Comparison of ENCODE assay signal across 22 mouse cellular contexts in genomic region chr12:108037446-108037845, GRCm38 (mm10). TPM values are rescaled to one million over a fixed set of nuclear protein-coding genes. Genes with fewer than 3 reads are reported as not detected.
DNase-seq lines count a peak whose midpoint lies in the region; ATAC-seq lines count a peak whose summit lies in the region.
"Had no signal": no experiment of that assay in that cellular context is flagged by ENCODE, and none has a peak within 500 bp of the region (broad histone marks: within the 10 kb centered on the region; RNA-seq: fewer than 3 reads in every experiment).

No protein-coding gene starts in this region.

- 78% methylated on average over 6 of the region's 6 CpGs for WGBS in embryonic facial prominence, embryonic 15.5 days
- 72% methylated on average over 6 of the region's 6 CpGs for WGBS in embryonic facial prominence, embryonic 10.5 days
- WGBS in midbrain, embryonic 11.5 days, result 73% methylated on average over 6 of the region's 6 CpGs
- 72% methylated on average over 6 of the region's 6 CpGs for WGBS in midbrain, embryonic 13.5 days
- WGBS in large intestine, adult 2 months, result 26% methylated on average over 6 of the region's 6 CpGs

- H3K9me3 ChIP-seq in embryonic facial prominence, embryonic 15.5 days (replicated peaks), result no peaks in the 10 kb centered on the region
- H3K9me3 ChIP-seq in embryonic facial prominence, embryonic 10.5 days, result no peaks in the 10 kb centered on the region
- no peaks in the 10 kb centered on the region for H3K9me3 ChIP-seq in midbrain, embryonic 11.5 days (ENCODE audit: control insufficient read depth, low read length)
- no peaks in the 10 kb centered on the region for H3K9me3 ChIP-seq in midbrain, embryonic 13.5 days
- H3K9me3 ChIP-seq: heart, embryonic 10.5 days; hindbrain, embryonic 13.5 days had no signal

- no peaks in the 10 kb centered on the region for H3K4me1 ChIP-seq in embryonic facial prominence, embryonic 15.5 days
- H3K4me1 ChIP-seq in embryonic facial prominence, embryonic 10.5 days, result peaks cover 28% of the 10 kb centered on the region
- H3K4me1 ChIP-seq in midbrain, embryonic 11.5 days (ENCODE audit: control insufficient read depth, insufficient read depth, low read length), result no peaks in the 10 kb centered on the region
- H3K4me1 ChIP-seq in midbrain, embryonic 13.5 days (replicated peaks), result no peaks in the 10 kb centered on the region

- H3K4me2 ChIP-seq in embryonic facial prominence, embryonic 15.5 days (replicated peaks), result no peak overlapping the region
- H3K4me2 ChIP-seq in midbrain, embryonic 11.5 days, result no peak overlapping the region
- H3K4me2 ChIP-seq in midbrain, embryonic 13.5 days (replicated peaks), result no peak overlapping the region
- H3K4me2 ChIP-seq: hindbrain, embryonic 13.5 days had no signal

- DNase-seq in embryonic facial prominence, embryonic 10.5 days (ENCODE audit: low spot score), result no peak
- peak; percentile 14 for DNase-seq in midbrain, embryonic 11.5 days (ENCODE audit: low spot score, missing footprints)
- peak; percentile 46 for DNase-seq in large intestine, adult 2 months (ENCODE audit: low read depth, low spot score)
- no peak for DNase-seq in left cerebral cortex, adult 8-10 months (ENCODE audit: low spot score in 2 of 2)
- DNase-seq: adrenal gland, adult 8-10 months; adrenal gland, postnatal 36 days; B cell, adult 2 months; cerebellum, adult 2 months; cerebellum, postnatal 10 days; gastrocnemius, adult 2 months; gastrocnemius, postnatal 25 days; heart, adult 11 months; heart, postnatal 10 days had no signal

- H3K27ac ChIP-seq in embryonic facial prominence, embryonic 15.5 days (replicated peaks), result no peak overlapping the region
- H3K27ac ChIP-seq in embryonic facial prominence, embryonic 10.5 days (replicated peaks), result no peak overlapping the region; the same call in 1 of the 2 replicates
- no peak overlapping the region for H3K27ac ChIP-seq in midbrain, embryonic 11.5 days (ENCODE audit: low read depth, low read length)
- H3K27ac ChIP-seq in midbrain, embryonic 13.5 days, result no peak overlapping the region
- H3K27ac ChIP-seq: gastrocnemius, adult 2 months; heart, embryonic 10.5 days; hindbrain, embryonic 13.5 days; hindbrain, postnatal 0 days had no signal

- no peaks in the 10 kb centered on the region for H3K36me3 ChIP-seq in embryonic facial prominence, embryonic 15.5 days
- H3K36me3 ChIP-seq in embryonic facial prominence, embryonic 10.5 days (replicated peaks), result no peaks in the 10 kb centered on the region
- no peaks in the 10 kb centered on the region for H3K36me3 ChIP-seq in midbrain, embryonic 11.5 days (ENCODE audit: control insufficient read depth, insufficient read depth, low read length)
- no peaks in the 10 kb centered on the region for H3K36me3 ChIP-seq in midbrain, embryonic 13.5 days
- H3K36me3 ChIP-seq: G1E; heart, embryonic 10.5 days; hindbrain, embryonic 13.5 days had no signal

- H3K4me3 ChIP-seq in embryonic facial prominence, embryonic 15.5 days (replicated peaks), result no peak overlapping the region
- H3K4me3 ChIP-seq in embryonic facial prominence, embryonic 10.5 days, result no peak overlapping the region
- no peak overlapping the region for H3K4me3 ChIP-seq in midbrain, embryonic 11.5 days (ENCODE audit: low read depth, low read length)
- H3K4me3 ChIP-seq in midbrain, embryonic 13.5 days (replicated peaks), result no peak overlapping the region
- H3K4me3 ChIP-seq: gastrocnemius, adult 2 months; heart, embryonic 10.5 days; hindbrain, embryonic 13.5 days had no signal

- H3K9ac ChIP-seq in embryonic facial prominence, embryonic 15.5 days, result no peak overlapping the region
- H3K9ac ChIP-seq in midbrain, embryonic 11.5 days (ENCODE audit: low read length), result no peak overlapping the region
- no peak overlapping the region for H3K9ac ChIP-seq in midbrain, embryonic 13.5 days (replicated peaks)
- H3K9ac ChIP-seq: hindbrain, embryonic 13.5 days had no signal

- no peaks in the 10 kb centered on the region for H3K27me3 ChIP-seq in embryonic facial prominence, embryonic 15.5 days
- 0 out of 2 replicates have a peak, but pooled peaks cover 8% of the 10 kb centered on the region for H3K27me3 ChIP-seq in embryonic facial prominence, embryonic 10.5 days (replicated peaks; ENCODE audit: low read depth, poor library complexity, severe bottlenecking)
- no peaks in the 10 kb centered on the region for H3K27me3 ChIP-seq in midbrain, embryonic 11.5 days (ENCODE audit: control insufficient read depth, insufficient read depth, low read length)
- H3K27me3 ChIP-seq in midbrain, embryonic 13.5 days, result no peaks in the 10 kb centered on the region

- 0 out of 2 replicates have a peak, but pooled peaks have one; percentile 15 for ATAC-seq in embryonic facial prominence, embryonic 15.5 days (ENCODE audit: insufficient number of reproducible peaks, low FRiP score, low TSS enrichment, low read depth)
- no peak for ATAC-seq in midbrain, embryonic 11.5 days (ENCODE audit: low FRiP score)
- ATAC-seq in midbrain, embryonic 13.5 days, result no peak
- ATAC-seq in inflammation-experienced regulatory T-cells, adult 6 months, result no peak
- ATAC-seq: CD4-positive, CD25-positive, alpha-beta regulatory T cell, adult 4 months; forebrain, embryonic 14.5 days; hindbrain, postnatal 0 days had no signal

RNA-seq across cellular contexts. Expression of gene Bcl11b, which starts 34.0 kb away (rescaled TPM):
- polyA plus RNA-seq in embryonic facial prominence, embryonic 15.5 days (2015; fragmentation: Nextera tagmentation; extraction: Ambion mirVana), result 27.0 and 28.8 TPM in 2 replicates
- 7.3 and 10.4 TPM in 2 replicates for polyA plus RNA-seq in embryonic facial prominence, embryonic 10.5 days (2016; fragmentation: Nextera tagmentation; extraction: Ambion mirVana)
- 4.5 and 6.3 TPM in 2 replicates for polyA plus RNA-seq in midbrain, embryonic 11.5 days (2014; fragmentation: Nextera tagmentation; extraction: Ambion mirVana)
- polyA plus RNA-seq in midbrain, embryonic 13.5 days (2015; fragmentation: Nextera tagmentation; extraction: Ambion mirVana), result 19.2 and 27.0 TPM in 2 replicates
- 6.4 and 14.1 TPM in 2 replicates for polyA plus RNA-seq in large intestine, adult 2 months (2012; rRNA removed)
- total RNA-seq in left cerebral cortex, adult 8-10 months (2022), result 100 to 1,000 TPM in 2 of 4 experiments, 10 to 100 TPM in 2; 82.0 to 102 (median 95.3) TPM
- polyA plus RNA-seq in inflammation-experienced regulatory T-cells, adult 6 months (2017; shearing (Covaris generic)), result 10 to 100 TPM; 26.0 to 46.3 (median 40.8) TPM
- polyA plus RNA-seq: G1E had no signal

Comparison
In these comparisons a context has a peak if more than half of its experiments do, and no peak if none do; other contexts are left out.
1. DNase-seq: peak in midbrain, embryonic 11.5 days (single experiment) and large intestine, adult 2 months (single experiment); none in embryonic facial prominence, embryonic 10.5 days (single experiment) and left cerebral cortex, adult 8-10 months (0 of 2).